Mouse (Mus musculus): ENCODE measurements around the gene Dpy19l1. TPM values are rescaled to one million over a fixed set of nuclear protein-coding genes. Genes with fewer than 3 reads are reported as not detected.

Dpy19l1 gene
- polyA plus RNA-seq, 1 experiment from 2014 or later, result 19.2 TPM

- DNase-seq (ENCODE audit: low spot score), result no peak
- Histone ChIP-seq H3K9me3 (ENCODE audit: control insufficient read depth, low read length) (no peaks in the 10 kb centered on the region), H3K9ac (ENCODE audit: low read depth, low read length) (no peak overlapping the region), H3K27ac (replicated peaks; ENCODE audit: low read depth, low read length) (no peak overlapping the region), H3K4me2 (ENCODE audit: low read depth, low read length) (no peak overlapping the region), H3K4me3 (ENCODE audit: low read depth, low read length) (no peak overlapping the region), H3K36me3 (ENCODE audit: control insufficient read depth, insufficient read depth, low read length) (peaks cover 9% of the 10 kb centered on the region; the same call in 1 of the 2 replicates), H3K4me1 (ENCODE audit: control insufficient read depth, insufficient read depth, low read length) (no peaks in the 10 kb centered on the region), H3K27me3 (replicated peaks; ENCODE audit: control insufficient read depth, insufficient read depth, low read length) (no peaks in the 10 kb centered on the region)
- WGBS, result 84% methylated on average over 9 of the region's 9 CpGs
- no peak for ATAC-seq (ENCODE audit: low read depth)
Observed at GRCm38 (mm10) chr9:24461379-24461961, 41.5 kb downstream of the Dpy19l1 start.

DNA sequence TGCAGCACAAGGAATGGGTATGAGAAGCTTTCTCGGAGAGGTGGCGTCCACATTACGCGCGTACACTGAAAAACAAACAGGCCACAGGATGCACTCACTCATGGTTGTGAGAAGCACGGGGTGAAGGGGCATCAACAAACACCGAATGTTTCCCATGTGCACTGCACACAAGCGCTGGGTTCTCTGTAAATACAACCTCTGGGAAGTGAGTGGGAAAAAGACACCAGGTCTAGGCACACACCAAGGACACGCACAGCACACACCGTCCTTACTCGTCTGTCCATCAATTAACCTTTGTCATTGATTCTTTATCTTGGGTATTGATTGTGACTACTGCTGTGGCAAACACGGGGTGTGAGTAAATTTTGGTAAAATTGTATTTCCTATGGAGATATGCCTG, 49.1 kb downstream of the Dpy19l1 start:
- no peak overlapping the region for H3K27ac ChIP-seq (replicated peaks; ENCODE audit: low read depth, low read length)
- ATAC-seq (ENCODE audit: low read depth) (no peak), DNase-seq (ENCODE audit: low spot score) (no peak)
- H3K27me3 ChIP-seq (replicated peaks; ENCODE audit: control insufficient read depth, insufficient read depth, low read length), result no peaks in the 10 kb centered on the region
- H3K36me3 ChIP-seq (ENCODE audit: control insufficient read depth, insufficient read depth, low read length), result 0 out of 2 replicates have a peak, but pooled peaks cover 10% of the 10 kb centered on the region
- 89% methylated on average over 12 of the region's 12 CpGs for WGBS
- no peaks in the 10 kb centered on the region for H3K4me1 ChIP-seq (ENCODE audit: control insufficient read depth, insufficient read depth, low read length)
- no peak overlapping the region for H3K9ac ChIP-seq (ENCODE audit: low read depth, low read length)
- no peaks in the 10 kb centered on the region for H3K9me3 ChIP-seq (ENCODE audit: control insufficient read depth, low read length)
- H3K4me3 ChIP-seq (ENCODE audit: low read depth, low read length), result no peak overlapping the region
- H3K4me2 ChIP-seq (ENCODE audit: low read depth, low read length), result no peak overlapping the region

GRCm38 (mm10) chr9:24450976-24451375, 52.0 kb downstream of the Dpy19l1 start:
- Histone ChIP-seq H3K36me3 (ENCODE audit: control insufficient read depth, insufficient read depth, low read length) (peaks cover 18% of the 10 kb centered on the region; the same call in 1 of the 2 replicates), H3K9me3 (ENCODE audit: control insufficient read depth, low read length) (no peaks in the 10 kb centered on the region), H3K4me1 (ENCODE audit: control insufficient read depth, insufficient read depth, low read length) (no peaks in the 10 kb centered on the region), H3K27me3 (replicated peaks; ENCODE audit: control insufficient read depth, insufficient read depth, low read length) (no peaks in the 10 kb centered on the region), H3K4me2 (ENCODE audit: low read depth, low read length) (no peak overlapping the region), H3K9ac (ENCODE audit: low read depth, low read length) (no peak overlapping the region), H3K27ac (replicated peaks; ENCODE audit: low read depth, low read length) (no peak overlapping the region), H3K4me3 (ENCODE audit: low read depth, low read length) (no peak overlapping the region)
- DNase-seq (ENCODE audit: low spot score) (no peak), ATAC-seq (ENCODE audit: low read depth) (no peak)
- 69% methylated on average over 3 of the region's 3 CpGs for WGBS

DNA sequence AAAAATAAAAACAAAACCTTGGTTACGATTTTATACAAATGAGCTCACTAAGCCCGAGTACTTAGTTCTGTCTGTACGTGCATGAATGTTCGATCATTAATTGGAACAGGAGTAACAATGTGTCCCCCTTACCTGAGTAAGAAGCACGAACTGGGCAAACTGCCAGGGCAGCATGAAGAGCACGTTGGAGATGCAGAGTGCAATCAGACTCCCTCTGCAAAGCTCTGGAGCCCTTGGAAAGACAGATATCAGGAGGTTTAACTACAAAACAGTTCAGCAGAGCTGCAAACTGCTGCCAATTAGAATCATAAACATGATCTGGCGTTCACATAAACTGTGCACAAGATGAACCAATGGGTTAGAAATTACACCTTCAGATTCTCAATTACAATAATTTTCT, 52.4 kb downstream of the Dpy19l1 start:
- Histone ChIP-seq H3K4me2 (ENCODE audit: low read depth, low read length) (no peak overlapping the region), H3K9ac (ENCODE audit: low read depth, low read length) (no peak overlapping the region), H3K27ac (replicated peaks; ENCODE audit: low read depth, low read length) (no peak overlapping the region), H3K9me3 (ENCODE audit: control insufficient read depth, low read length) (no peaks in the 10 kb centered on the region), H3K4me3 (ENCODE audit: low read depth, low read length) (no peak overlapping the region), H3K36me3 (ENCODE audit: control insufficient read depth, insufficient read depth, low read length) (peaks cover 18% of the 10 kb centered on the region; the same call in 1 of the 2 replicates), H3K27me3 (replicated peaks; ENCODE audit: control insufficient read depth, insufficient read depth, low read length) (no peaks in the 10 kb centered on the region), H3K4me1 (ENCODE audit: control insufficient read depth, insufficient read depth, low read length) (no peaks in the 10 kb centered on the region)
- DNase-seq (ENCODE audit: low spot score), result peak; percentile 44
- WGBS, result 72% methylated on average over 7 of the region's 7 CpGs
- no peak for ATAC-seq (ENCODE audit: low read depth)

- Histone ChIP-seq H3K4me3 (ENCODE audit: low read depth, low read length) (no peak overlapping the region), H3K27me3 (replicated peaks; ENCODE audit: control insufficient read depth, insufficient read depth, low read length) (no peaks in the 10 kb centered on the region), H3K27ac (replicated peaks; ENCODE audit: low read depth, low read length) (no peak overlapping the region), H3K4me1 (ENCODE audit: control insufficient read depth, insufficient read depth, low read length) (no peaks in the 10 kb centered on the region), H3K9ac (ENCODE audit: low read depth, low read length) (no peak overlapping the region), H3K36me3 (ENCODE audit: control insufficient read depth, insufficient read depth, low read length) (peaks cover 8% of the 10 kb centered on the region; the same call in 1 of the 2 replicates), H3K9me3 (ENCODE audit: control insufficient read depth, low read length) (no peaks in the 10 kb centered on the region), H3K4me2 (ENCODE audit: low read depth, low read length) (no peak overlapping the region)
- 77% methylated on average over 2 of the region's 2 CpGs for WGBS
- ATAC-seq (ENCODE audit: low read depth), result no peak
- no peak for DNase-seq (ENCODE audit: low spot score)
Observed at GRCm38 (mm10) chr9:24434901-24435300, 68.0 kb downstream of the Dpy19l1 start.

DNA sequence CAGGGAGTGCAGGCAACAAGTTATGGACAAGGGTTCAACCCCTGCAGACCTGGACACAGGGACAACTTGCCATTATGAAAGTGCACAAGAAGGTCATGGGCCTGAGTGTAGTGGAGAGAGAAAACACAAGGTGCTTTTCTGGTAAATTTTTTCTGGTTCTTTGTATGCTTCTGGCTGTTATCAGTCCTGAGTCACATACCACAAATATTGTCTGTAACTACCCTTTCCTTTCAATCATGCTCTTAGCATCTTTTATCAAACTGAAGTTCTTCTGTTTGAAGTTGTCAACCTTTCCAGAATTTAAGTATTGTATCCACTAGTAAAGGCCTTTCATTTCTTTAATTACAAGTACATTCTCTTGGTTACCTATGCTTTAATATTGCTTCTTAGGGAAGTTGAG, 73.2 kb downstream of the Dpy19l1 start:
- no peaks in the 10 kb centered on the region for H3K4me1 ChIP-seq (ENCODE audit: control insufficient read depth, insufficient read depth, low read length)
- DNase-seq (ENCODE audit: low spot score), result no peak
- H3K27ac ChIP-seq (replicated peaks; ENCODE audit: low read depth, low read length), result no peak overlapping the region
- no peak overlapping the region for H3K4me3 ChIP-seq (ENCODE audit: low read depth, low read length)
- no peaks in the 10 kb centered on the region for H3K27me3 ChIP-seq (replicated peaks; ENCODE audit: control insufficient read depth, insufficient read depth, low read length)
- no peak overlapping the region for H3K9ac ChIP-seq (ENCODE audit: low read depth, low read length)
- H3K9me3 ChIP-seq (ENCODE audit: control insufficient read depth, low read length), result no peaks in the 10 kb centered on the region
- peaks cover 8% of the 10 kb centered on the region; the same call in 1 of the 2 replicates for H3K36me3 ChIP-seq (ENCODE audit: control insufficient read depth, insufficient read depth, low read length)
- H3K4me2 ChIP-seq (ENCODE audit: low read depth, low read length), result no peak overlapping the region
- no peak for ATAC-seq (ENCODE audit: low read depth)

- WGBS, result 89% methylated on average over 1 of the region's 1 CpGs
- Histone ChIP-seq H3K27ac (replicated peaks; ENCODE audit: low read depth, low read length) (no peak overlapping the region), H3K9me3 (ENCODE audit: control insufficient read depth, low read length) (no peaks in the 10 kb centered on the region), H3K4me1 (ENCODE audit: control insufficient read depth, insufficient read depth, low read length) (no peaks in the 10 kb centered on the region), H3K36me3 (ENCODE audit: control insufficient read depth, insufficient read depth, low read length) (peaks cover 7% of the 10 kb centered on the region; the same call in 1 of the 2 replicates), H3K4me2 (ENCODE audit: low read depth, low read length) (no peak overlapping the region), H3K27me3 (replicated peaks; ENCODE audit: control insufficient read depth, insufficient read depth, low read length) (no peaks in the 10 kb centered on the region), H3K9ac (ENCODE audit: low read depth, low read length) (no peak overlapping the region), H3K4me3 (ENCODE audit: low read depth, low read length) (no peak overlapping the region)
- DNase-seq (ENCODE audit: low spot score) (no peak), ATAC-seq (ENCODE audit: low read depth) (no peak)
Observed at GRCm38 (mm10) chr9:24425679-24426078, 77.3 kb downstream of the Dpy19l1 start.

GRCm38 (mm10) chr9:24423241-24423640, 79.7 kb downstream of the Dpy19l1 start:
- no peak overlapping the region for H3K27ac ChIP-seq (replicated peaks; ENCODE audit: low read depth, low read length)
- DNase-seq (ENCODE audit: low spot score), result no peak
- 91% methylated on average over 8 of the region's 8 CpGs for WGBS
- H3K4me2 ChIP-seq (ENCODE audit: low read depth, low read length), result no peak overlapping the region
- H3K9me3 ChIP-seq (ENCODE audit: control insufficient read depth, low read length), result no peaks in the 10 kb centered on the region
- peaks cover 22% of the 10 kb centered on the region for H3K36me3 ChIP-seq (ENCODE audit: control insufficient read depth, insufficient read depth, low read length)
- no peaks in the 10 kb centered on the region for H3K4me1 ChIP-seq (ENCODE audit: control insufficient read depth, insufficient read depth, low read length)
- no peaks in the 10 kb centered on the region for H3K27me3 ChIP-seq (replicated peaks; ENCODE audit: control insufficient read depth, insufficient read depth, low read length)
- no peak overlapping the region for H3K4me3 ChIP-seq (ENCODE audit: low read depth, low read length)
- H3K9ac ChIP-seq (ENCODE audit: low read depth, low read length), result no peak overlapping the region
- ATAC-seq (ENCODE audit: low read depth), result no peak

DNA sequence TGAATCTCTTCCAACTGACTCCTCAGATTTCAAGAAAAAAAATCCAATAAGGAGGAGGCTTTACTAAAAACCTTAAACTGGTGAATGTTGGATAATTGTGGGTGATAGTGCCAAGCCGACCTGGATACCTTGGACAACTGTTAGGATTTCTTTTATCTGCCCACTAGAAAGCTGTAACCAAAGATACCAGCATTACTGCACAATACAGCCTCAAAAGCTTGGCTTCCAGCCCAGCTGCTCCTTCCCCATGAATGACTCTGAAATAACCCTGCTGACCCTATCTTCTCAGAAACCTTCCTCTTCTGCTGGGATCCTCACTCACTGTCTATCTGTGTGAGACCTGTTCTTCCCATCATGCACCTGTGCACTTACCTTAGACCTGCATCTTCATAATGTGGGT, 81.1 kb downstream of the Dpy19l1 start:
- no peaks in the 10 kb centered on the region for H3K4me1 ChIP-seq (ENCODE audit: control insufficient read depth, insufficient read depth, low read length)
- no peak overlapping the region for H3K9ac ChIP-seq (ENCODE audit: low read depth, low read length)
- H3K36me3 ChIP-seq (ENCODE audit: control insufficient read depth, insufficient read depth, low read length), result peaks cover 25% of the 10 kb centered on the region
- 71% methylated on average over 1 of the region's 1 CpGs for WGBS
- H3K4me3 ChIP-seq (ENCODE audit: low read depth, low read length), result no peak overlapping the region
- no peak overlapping the region for H3K4me2 ChIP-seq (ENCODE audit: low read depth, low read length)
- H3K27ac ChIP-seq (replicated peaks; ENCODE audit: low read depth, low read length), result no peak overlapping the region
- DNase-seq (ENCODE audit: low spot score) (no peak), ATAC-seq (ENCODE audit: low read depth) (no peak)
- no peaks in the 10 kb centered on the region for H3K27me3 ChIP-seq (replicated peaks; ENCODE audit: control insufficient read depth, insufficient read depth, low read length)
- no peaks in the 10 kb centered on the region for H3K9me3 ChIP-seq (ENCODE audit: control insufficient read depth, low read length)

All from embryonic facial prominence, embryonic 14.5 days (tissue).